8 mouse cellular contexts compared by ENCODE assay signal in genomic region chr2:30171371-30171996, GRCm38 (mm10). TPM values are rescaled to one million over a fixed set of nuclear protein-coding genes. Genes with fewer than 3 reads are reported as not detected.
DNase-seq lines count a peak whose midpoint lies in the region; ATAC-seq and TF ChIP-seq lines count a peak whose summit lies in the region.

Endog (plus strand) TSS chr2:30171493.

- peak; percentile 88 for ATAC-seq in activated CD4-positive, CD25-positive, alpha-beta regulatory T cell, adult 4 months
- peak; percentile 93 for ATAC-seq in megakaryocyte, adult 5-6 weeks (ENCODE audit: poor library complexity, severe bottlenecking)

- TF ChIP-seq POLR2A in cortical plate, adult 2 months (IDR thresholded peaks at IDR 0.05; ENCODE audit: extremely low read depth, insufficient read depth, low read length) = peak; percentile 98

- peak within 1 kb of the TSS; percentile 77 for H3K4me3 ChIP-seq in cortical plate, adult 2 months (ENCODE audit: insufficient read depth, low read length)

- H3K4me1 ChIP-seq in cortical plate, adult 2 months (ENCODE audit: control insufficient read depth, insufficient read depth, low read length) = no peaks in the 10 kb centered on the region

- TF ChIP-seq CTCF in cortical plate, adult 2 months (IDR thresholded peaks at IDR 0.05; ENCODE audit: extremely low read depth, insufficient read depth, low read length) = no peak

- DNase-seq in gastrocnemius, postnatal 10 days = peak; percentile 86
- DNase-seq in induced T-regulatory cell, adult 2 months (ENCODE audit: low read depth) = peak; percentile 87
- DNase-seq in left cerebral cortex, adult 8-10 months (ENCODE audit: low spot score in 2 of 2) = peak; percentile 83 to 89
- peak; percentile 92 for DNase-seq in right cerebral cortex, adult 18-20 months
- peak; percentile 76 for DNase-seq in urinary bladder, adult 2 months (ENCODE audit: low spot score)

- H3K27ac ChIP-seq in cortical plate, adult 2 months (ENCODE audit: insufficient read depth, low read length) = peak within 1 kb of the TSS; percentile 85

RNA-seq across cellular contexts. Expression of gene Endog, which starts in this region (rescaled TPM):
- 1 to 10 TPM; 2.6 to 3.3 TPM for polyA plus RNA-seq in activated CD4-positive, CD25-positive, alpha-beta regulatory T cell, adult 4 months (2017; shearing (Covaris generic))
- 32.9 and 33.4 TPM in 2 replicates for polyA plus RNA-seq in cortical plate, adult 2 months (2012; rRNA removed)
- 10 to 100 TPM; 31.1 to 36.6 TPM for total RNA-seq in gastrocnemius, postnatal 10 days (2021)
- 10 to 100 TPM; 18.8 to 23.6 (median 22.9) TPM for total RNA-seq in left cerebral cortex, adult 8-10 months (2022)
- total RNA-seq in megakaryocyte, adult 5-6 weeks (2015) = 2.3 and 4.1 TPM in 2 replicates
- 2.9 and 4.0 TPM in 2 replicates for total RNA-seq in megakaryocyte, adult 5-6 weeks (2017)
- polyA plus RNA-seq in urinary bladder, adult 2 months (2012; rRNA removed) = 26.0 and 26.4 TPM in 2 replicates

Comparison
In these comparisons a context has a peak if more than half of its experiments do, and no peak if none do; other contexts are left out.
1. Peak in every context shown above with its lines: DNase-seq, ATAC-seq, H3K4me3 ChIP-seq and H3K27ac ChIP-seq.